Mouse (Mus musculus): Measurements from ENCODE around the gene Gm2012. TPM values are rescaled to one million over a fixed set of nuclear protein-coding genes. Genes with fewer than 3 reads are reported as not detected.
"Not testable (repeated sequence)": the region's sequence is repeated elsewhere in the genome, so short reads cannot be mapped to it uniquely, and the experiment has no call there.

Gene Gm2012
- polyA plus RNA-seq (2015; fragmentation: Nextera tagmentation; extraction: Ambion mirVana): not detected in 2 replicates

- not testable (repeated sequence) for H3K27ac ChIP-seq (ENCODE audit: low read length); H3K4me3 ChIP-seq (ENCODE audit: low read length); H3K4me1 ChIP-seq (replicated peaks; ENCODE audit: control insufficient read depth, insufficient read depth, low read length); H3K36me3 ChIP-seq (ENCODE audit: control insufficient read depth, insufficient read depth, low read length); H3K4me2 ChIP-seq (ENCODE audit: low read depth, low read length); H3K27me3 ChIP-seq (ENCODE audit: control insufficient read depth, insufficient read depth, low read depth, low read length); H3K9ac ChIP-seq (ENCODE audit: low read length); H3K9me3 ChIP-seq (ENCODE audit: control insufficient read depth, low read length); ATAC-seq (ENCODE audit: low read depth)
- WGBS: 100% methylated on average over 1 of the region's 5 CpGs
Observed at GRCm38 (mm10) chrX:26231255-26231654, at the start of gene Gm2012. Gene Gm2012 (minus strand): TSS chrX:26231355.

- not testable (repeated sequence) for H3K4me3 ChIP-seq (ENCODE audit: low read length); H3K27ac ChIP-seq (ENCODE audit: low read length); H3K27me3 ChIP-seq (ENCODE audit: control insufficient read depth, insufficient read depth, low read depth, low read length); H3K4me1 ChIP-seq (replicated peaks; ENCODE audit: control insufficient read depth, insufficient read depth, low read length); H3K36me3 ChIP-seq (ENCODE audit: control insufficient read depth, insufficient read depth, low read length); H3K9me3 ChIP-seq (ENCODE audit: control insufficient read depth, low read length); H3K9ac ChIP-seq (ENCODE audit: low read length); ATAC-seq (ENCODE audit: low read depth); H3K4me2 ChIP-seq (ENCODE audit: low read depth, low read length)
- 76% methylated on average over 12 of the region's 12 CpGs for WGBS
Observed at GRCm38 (mm10) chrX:26159146-26159545, 72.0 kb downstream of the Gm2012 start.

Small RNA genes lying within 50 kb of the gene (microRNA-seq; reads per million reads assigned to microRNA genes)
- gene Gm26302: not detected

Other genes with a start within 250 kb of the Gm2012 start
- gene Gm5168, start 180.3 kb downstream of the Gm2012 start, polyA plus RNA-seq (2015; fragmentation: Nextera tagmentation; extraction: Ambion mirVana): not detected in 2 replicates
- gene Gm2030, start 78.7 kb upstream of the Gm2012 start, polyA plus RNA-seq (2015; fragmentation: Nextera tagmentation; extraction: Ambion mirVana): not detected in 2 replicates

All from lung, embryonic 16.5 days (tissue).